Mouse (Mus musculus): ENCODE results near the gene Slc25a10. TPM values are rescaled to one million over a fixed set of nuclear protein-coding genes. Genes with fewer than 3 reads are reported as not detected.
A peak's percentile ranks its signal among the peaks of the same experiment; 100 is the strongest.

Gene Slc25a10
- polyA plus RNA-seq, 1 experiment from 2014 or later, result 29.7 TPM

DNA sequence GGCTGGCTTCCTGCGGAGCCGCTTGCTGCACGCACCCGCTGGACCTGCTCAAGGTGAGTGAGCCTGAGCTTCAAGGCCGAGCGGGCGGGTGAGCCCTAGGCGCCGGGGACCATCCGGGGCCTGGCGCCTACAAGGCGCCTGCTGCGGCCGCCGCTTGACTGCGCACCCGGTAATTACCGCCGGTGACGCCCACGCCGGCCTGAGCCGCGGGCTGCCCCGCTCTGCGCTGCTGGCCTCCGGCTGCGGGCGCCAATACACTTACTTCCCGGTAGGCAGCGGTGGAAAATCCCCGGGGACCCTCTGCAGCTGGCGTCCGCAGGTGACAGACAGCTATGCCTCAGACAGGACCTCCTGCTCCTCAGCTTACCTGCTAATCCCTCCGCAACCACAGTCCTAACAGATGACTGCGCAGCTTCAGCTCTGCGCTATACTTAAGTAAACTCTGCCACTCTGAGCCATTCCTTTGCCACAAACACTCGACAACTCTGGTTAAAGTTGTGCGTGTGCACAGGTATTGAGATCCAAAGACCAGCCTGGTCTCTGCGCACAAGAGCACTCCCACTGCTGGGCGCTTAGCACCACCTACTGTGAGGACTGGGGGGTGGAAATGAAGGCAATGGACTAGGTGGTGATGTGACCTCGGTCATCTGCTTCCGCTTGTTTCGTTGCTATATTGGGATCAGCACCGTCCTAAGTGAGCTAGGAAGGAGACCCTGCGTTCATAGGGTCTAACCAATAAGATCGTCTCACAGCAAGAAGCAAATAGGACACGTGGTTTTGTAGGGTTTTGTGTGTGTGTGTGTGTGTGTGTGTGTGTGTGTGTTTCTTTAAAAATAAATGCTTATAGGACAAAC is 611 bp downstream of the Slc25a10 start:
- DNase-seq (ENCODE audit: low spot score) (peak; percentile 49), ATAC-seq (peak; percentile 32)
- Histone ChIP-seq H3K9me3 (replicated peaks; ENCODE audit: control insufficient read depth, low read length) (no peaks in the 10 kb centered on the region), H3K27me3 (replicated peaks; ENCODE audit: control insufficient read depth, insufficient read depth, low read length) (no peaks in the 10 kb centered on the region), H3K27ac (ENCODE audit: low read depth, low read length) (peak overlapping the region; percentile 76), H3K9ac (ENCODE audit: low read length) (peak overlapping the region; percentile 80), H3K36me3 (ENCODE audit: control insufficient read depth, insufficient read depth, low read length) (peaks cover 60% of the 10 kb centered on the region), H3K4me3 (ENCODE audit: low read depth, low read length) (peak overlapping the region; percentile 95), H3K4me2 (ENCODE audit: low read length) (peak overlapping the region; percentile 98), H3K4me1 (ENCODE audit: control insufficient read depth, insufficient read depth, low read length) (peaks cover 18% of the 10 kb centered on the region)
- under 1% methylated on average over 48 of the region's 48 CpGs for WGBS

DNA sequence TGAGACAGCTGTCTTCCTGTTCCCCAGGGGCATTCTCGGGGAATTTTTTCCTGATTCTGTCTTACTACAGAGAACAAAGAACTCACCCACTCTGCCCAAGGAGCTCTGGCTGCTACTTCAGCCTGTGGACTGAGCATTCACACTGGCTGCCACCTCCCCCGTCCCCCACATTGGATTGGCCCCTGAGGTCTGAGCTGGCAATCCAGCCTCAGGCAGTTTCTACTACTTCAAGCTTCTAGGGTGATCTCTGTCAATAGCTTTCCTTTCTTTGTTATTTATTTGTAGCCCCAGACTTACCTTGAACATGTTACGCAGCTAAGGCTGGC is 1.2 kb downstream of the Slc25a10 start:
- no peaks in the 10 kb centered on the region for H3K9me3 ChIP-seq (replicated peaks; ENCODE audit: control insufficient read depth, low read length)
- peaks cover 18% of the 10 kb centered on the region for H3K4me1 ChIP-seq (ENCODE audit: control insufficient read depth, insufficient read depth, low read length)
- no peak overlapping the region; the same call in 1 of the 2 replicates for H3K27ac ChIP-seq (ENCODE audit: low read depth, low read length)
- H3K36me3 ChIP-seq (ENCODE audit: control insufficient read depth, insufficient read depth, low read length), result peaks cover 60% of the 10 kb centered on the region
- no peaks in the 10 kb centered on the region for H3K27me3 ChIP-seq (replicated peaks; ENCODE audit: control insufficient read depth, insufficient read depth, low read length)
- peak overlapping the region; percentile 80 for H3K9ac ChIP-seq (ENCODE audit: low read length)
- peak overlapping the region; percentile 98 for H3K4me2 ChIP-seq (ENCODE audit: low read length)
- 23% methylated on average over 3 of the region's 3 CpGs for WGBS
- H3K4me3 ChIP-seq (ENCODE audit: low read depth, low read length), result peak overlapping the region; percentile 95
- ATAC-seq, result no peak
- DNase-seq (ENCODE audit: low spot score), result no peak

DNA sequence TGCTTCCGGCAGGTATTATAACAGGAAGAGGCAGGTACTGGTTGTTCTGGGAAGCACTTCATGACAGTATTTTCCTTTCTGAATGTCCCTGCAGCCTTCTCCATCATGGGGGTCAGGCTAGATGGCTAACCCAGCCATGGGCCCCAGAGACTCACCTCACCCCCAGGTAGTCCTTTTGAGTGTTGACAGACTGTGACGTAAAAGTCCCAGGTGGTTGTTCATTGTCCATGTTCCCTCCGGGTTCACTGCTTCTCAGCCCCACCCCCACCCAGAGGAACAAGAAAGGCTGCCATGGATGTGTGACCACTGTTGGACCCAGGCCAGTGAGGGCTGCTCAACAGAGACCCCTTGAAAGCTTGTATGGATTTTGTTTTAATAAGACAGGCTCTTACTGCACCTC is 1.7 kb downstream of the Slc25a10 start:
- Histone ChIP-seq H3K4me2 (ENCODE audit: low read length) (peak overlapping the region; percentile 98), H3K4me1 (ENCODE audit: control insufficient read depth, insufficient read depth, low read length) (peaks cover 18% of the 10 kb centered on the region), H3K4me3 (ENCODE audit: low read depth, low read length) (peak overlapping the region; percentile 95), H3K9me3 (replicated peaks; ENCODE audit: control insufficient read depth, low read length) (no peaks in the 10 kb centered on the region), H3K9ac (ENCODE audit: low read length) (peak overlapping the region; percentile 80), H3K27me3 (replicated peaks; ENCODE audit: control insufficient read depth, insufficient read depth, low read length) (no peaks in the 10 kb centered on the region), H3K27ac (ENCODE audit: low read depth, low read length) (no peak overlapping the region), H3K36me3 (ENCODE audit: control insufficient read depth, insufficient read depth, low read length) (peaks cover 59% of the 10 kb centered on the region)
- 51% methylated on average over 3 of the region's 3 CpGs for WGBS
- DNase-seq (ENCODE audit: low spot score), result no peak
- no peak for ATAC-seq

DNA sequence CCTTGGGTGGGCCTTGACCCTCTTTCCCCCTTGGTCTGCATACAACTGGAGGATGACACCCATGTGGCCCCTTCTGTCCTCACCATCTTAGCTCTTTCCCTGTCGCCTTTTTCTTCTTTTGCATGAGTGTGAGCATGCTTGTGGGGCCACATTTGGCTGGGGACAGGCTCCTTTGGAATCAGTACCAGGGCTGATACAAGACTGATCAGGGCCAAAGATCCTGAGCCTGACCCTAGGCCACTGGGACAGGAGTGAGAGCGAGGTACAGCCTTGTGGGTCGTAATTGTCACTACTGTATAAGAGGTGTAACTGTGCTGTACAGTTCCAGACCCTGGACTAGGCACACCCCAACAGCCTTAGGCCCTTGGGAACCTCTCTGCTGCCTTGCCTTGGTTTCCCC is 2.3 kb downstream of the Slc25a10 start:
- H3K4me2 ChIP-seq (ENCODE audit: low read length), result peak overlapping the region; percentile 98; the same call in 1 of the 2 replicates
- DNase-seq (ENCODE audit: low spot score) (no peak), ATAC-seq (no peak)
- H3K27me3 ChIP-seq (replicated peaks; ENCODE audit: control insufficient read depth, insufficient read depth, low read length), result no peaks in the 10 kb centered on the region
- 81% methylated on average over 3 of the region's 3 CpGs for WGBS
- H3K9me3 ChIP-seq (replicated peaks; ENCODE audit: control insufficient read depth, low read length), result no peaks in the 10 kb centered on the region
- peaks cover 18% of the 10 kb centered on the region for H3K4me1 ChIP-seq (ENCODE audit: control insufficient read depth, insufficient read depth, low read length)
- no peak overlapping the region for H3K27ac ChIP-seq (ENCODE audit: low read depth, low read length)
- 0 out of 2 replicates have a peak overlapping the region, but pooled peaks have one; percentile 80 for H3K9ac ChIP-seq (ENCODE audit: low read length)
- no peak overlapping the region for H3K4me3 ChIP-seq (ENCODE audit: low read depth, low read length)
- peaks cover 59% of the 10 kb centered on the region for H3K36me3 ChIP-seq (ENCODE audit: control insufficient read depth, insufficient read depth, low read length)

DNA sequence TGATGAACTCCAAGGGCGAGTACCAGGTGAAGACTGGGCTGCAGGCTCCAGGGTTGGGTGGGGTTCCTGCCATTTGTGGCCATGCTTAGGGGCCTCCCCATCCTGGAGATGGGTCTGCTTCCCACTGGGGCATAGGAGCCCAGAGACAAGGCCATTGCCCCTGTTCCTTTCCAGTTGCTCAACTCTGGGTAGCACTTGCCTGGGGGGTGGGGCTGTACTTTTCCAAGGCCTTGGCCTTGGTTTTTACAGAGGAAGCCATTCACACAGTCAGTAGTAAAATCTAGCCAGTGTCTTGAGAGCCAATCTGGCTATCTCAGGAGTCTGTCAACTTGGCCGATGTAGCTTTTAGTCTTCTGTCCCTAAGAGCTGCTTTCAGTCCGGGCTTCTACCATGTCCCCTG is 5.8 kb downstream of the Slc25a10 start:
- H3K4me1 ChIP-seq (ENCODE audit: control insufficient read depth, insufficient read depth, low read length), result peaks cover 10% of the 10 kb centered on the region
- peaks cover 49% of the 10 kb centered on the region for H3K36me3 ChIP-seq (ENCODE audit: control insufficient read depth, insufficient read depth, low read length)
- H3K4me2 ChIP-seq (ENCODE audit: low read length), result no peak overlapping the region
- H3K9me3 ChIP-seq (replicated peaks; ENCODE audit: control insufficient read depth, low read length), result no peaks in the 10 kb centered on the region
- no peak overlapping the region for H3K4me3 ChIP-seq (ENCODE audit: low read depth, low read length)
- DNase-seq (ENCODE audit: low spot score) (no peak), ATAC-seq (no peak)
- 89% methylated on average over 3 of the region's 3 CpGs for WGBS
- no peaks in the 10 kb centered on the region for H3K27me3 ChIP-seq (replicated peaks; ENCODE audit: control insufficient read depth, insufficient read depth, low read length)
- no peak overlapping the region for H3K27ac ChIP-seq (ENCODE audit: low read depth, low read length)
- no peak overlapping the region for H3K9ac ChIP-seq (ENCODE audit: low read length)

DNA sequence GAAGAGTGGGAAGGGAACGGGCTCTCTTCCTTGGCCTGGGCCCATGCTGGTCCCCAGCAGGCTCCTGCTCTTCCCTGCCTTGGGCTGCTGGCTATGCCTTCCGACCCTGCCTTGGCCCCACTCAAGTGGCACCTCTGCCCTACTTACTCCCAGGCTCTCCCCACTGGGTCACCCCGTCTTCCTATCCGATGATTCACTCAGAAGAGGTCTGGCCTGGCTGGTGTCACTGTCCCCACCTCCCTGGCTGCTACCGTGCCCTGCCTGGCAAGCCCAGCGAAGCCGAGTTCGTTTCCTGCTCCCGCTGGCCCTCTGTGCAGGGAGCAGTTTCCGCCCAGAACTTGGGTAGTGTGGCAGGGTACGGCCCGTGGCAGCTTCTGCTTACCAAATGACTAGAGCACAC is 6.6 kb downstream of the Slc25a10 start:
- no peak for ATAC-seq
- no peak overlapping the region for H3K27ac ChIP-seq (ENCODE audit: low read depth, low read length)
- no peaks in the 10 kb centered on the region for H3K27me3 ChIP-seq (replicated peaks; ENCODE audit: control insufficient read depth, insufficient read depth, low read length)
- no peak overlapping the region for H3K4me3 ChIP-seq (ENCODE audit: low read depth, low read length)
- H3K4me1 ChIP-seq (ENCODE audit: control insufficient read depth, insufficient read depth, low read length), result peaks cover 4% of the 10 kb centered on the region
- H3K36me3 ChIP-seq (ENCODE audit: control insufficient read depth, insufficient read depth, low read length), result peaks cover 49% of the 10 kb centered on the region
- DNase-seq (ENCODE audit: low spot score), result no peak
- H3K9me3 ChIP-seq (replicated peaks; ENCODE audit: control insufficient read depth, low read length), result no peaks in the 10 kb centered on the region
- H3K4me2 ChIP-seq (ENCODE audit: low read length), result no peak overlapping the region
- WGBS, result 95% methylated on average over 12 of the region's 12 CpGs
- no peak overlapping the region for H3K9ac ChIP-seq (ENCODE audit: low read length)

DNA sequence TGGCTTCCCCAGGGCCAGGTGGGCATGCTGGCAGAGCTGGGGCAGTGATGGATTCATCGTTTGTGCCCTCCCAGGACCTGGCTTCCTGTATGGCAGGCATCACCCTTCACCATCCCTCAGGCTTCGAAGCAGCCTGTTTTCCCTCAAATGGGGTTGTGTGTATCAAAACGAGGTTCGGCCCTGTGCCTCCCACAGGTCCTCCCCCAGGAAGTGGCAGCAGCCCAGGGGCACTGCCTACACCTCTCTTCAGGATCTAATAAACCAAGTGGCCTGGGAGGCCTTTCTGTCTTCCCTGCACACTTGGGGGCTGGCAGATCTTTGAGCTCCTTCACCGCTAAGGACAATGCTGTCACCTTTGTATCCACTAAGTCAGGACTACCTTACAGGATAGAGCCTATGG is 7.3 kb downstream of the Slc25a10 start:
- no peak overlapping the region for H3K4me3 ChIP-seq (ENCODE audit: low read depth, low read length)
- no peak for DNase-seq (ENCODE audit: low spot score)
- H3K4me2 ChIP-seq (ENCODE audit: low read length), result no peak overlapping the region
- no peaks in the 10 kb centered on the region for H3K27me3 ChIP-seq (replicated peaks; ENCODE audit: control insufficient read depth, insufficient read depth, low read length)
- H3K36me3 ChIP-seq (ENCODE audit: control insufficient read depth, insufficient read depth, low read length), result peaks cover 49% of the 10 kb centered on the region
- H3K9ac ChIP-seq (ENCODE audit: low read length), result no peak overlapping the region
- no peak overlapping the region for H3K27ac ChIP-seq (ENCODE audit: low read depth, low read length)
- no peaks in the 10 kb centered on the region for H3K4me1 ChIP-seq (ENCODE audit: control insufficient read depth, insufficient read depth, low read length)
- H3K9me3 ChIP-seq (replicated peaks; ENCODE audit: control insufficient read depth, low read length), result no peaks in the 10 kb centered on the region
- no peak for ATAC-seq
- 95% methylated on average over 5 of the region's 5 CpGs for WGBS

DNA sequence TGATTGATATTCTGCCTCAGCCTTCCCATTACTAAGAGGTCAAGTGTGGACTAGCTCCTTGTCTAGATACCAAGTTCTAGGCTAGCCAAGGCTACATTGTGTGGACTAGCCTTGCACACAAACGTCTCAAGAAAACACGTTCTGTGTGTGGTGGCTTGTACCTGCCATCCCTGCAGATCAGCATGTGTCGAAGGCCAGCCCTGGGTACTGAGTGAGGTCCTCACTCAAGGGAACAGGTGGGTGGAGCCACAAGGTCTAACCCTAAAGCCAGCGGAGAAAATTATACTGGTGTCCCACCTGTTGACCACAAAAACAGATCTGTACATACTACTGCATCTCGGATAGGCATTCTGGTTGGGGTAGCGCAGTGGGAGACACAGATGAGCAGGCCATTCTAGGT is 8.3 kb downstream of the Slc25a10 start:
- WGBS, result 87% methylated on average over 6 of the region's 6 CpGs
- DNase-seq (ENCODE audit: low spot score), result no peak

DNA sequence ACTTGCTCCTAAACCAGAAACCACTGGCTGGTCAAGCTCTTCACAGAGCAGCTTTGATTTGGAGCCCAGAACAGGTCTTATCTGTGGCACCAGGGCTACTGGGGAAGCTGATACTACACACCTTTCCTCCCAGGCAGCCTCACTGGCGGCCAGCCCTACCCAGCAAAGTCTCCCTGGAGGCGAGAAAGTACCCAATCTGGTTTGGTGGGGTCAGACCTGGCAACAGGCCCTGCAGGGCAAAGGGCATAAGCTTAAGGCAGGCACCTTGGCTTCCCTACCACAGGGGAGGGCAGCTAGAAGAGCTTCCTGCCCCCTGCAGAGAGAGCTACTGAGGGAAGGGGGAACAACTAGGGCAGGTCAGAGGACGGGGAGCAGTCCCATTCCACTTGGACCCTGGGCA is 8.7 kb downstream of the Slc25a10 start:
- no peak overlapping the region for H3K9ac ChIP-seq (ENCODE audit: low read length)
- H3K36me3 ChIP-seq (ENCODE audit: control insufficient read depth, insufficient read depth, low read length), result peaks cover 37% of the 10 kb centered on the region
- no peak overlapping the region for H3K27ac ChIP-seq (ENCODE audit: low read depth, low read length)
- no peak overlapping the region for H3K4me3 ChIP-seq (ENCODE audit: low read depth, low read length)
- DNase-seq (ENCODE audit: low spot score) (no peak), ATAC-seq (no peak)
- no peak overlapping the region for H3K4me2 ChIP-seq (ENCODE audit: low read length)
- H3K9me3 ChIP-seq (replicated peaks; ENCODE audit: control insufficient read depth, low read length), result no peaks in the 10 kb centered on the region
- 30% methylated on average over 3 of the region's 3 CpGs for WGBS
- no peaks in the 10 kb centered on the region for H3K4me1 ChIP-seq (ENCODE audit: control insufficient read depth, insufficient read depth, low read length)
- H3K27me3 ChIP-seq (replicated peaks; ENCODE audit: control insufficient read depth, insufficient read depth, low read length), result no peaks in the 10 kb centered on the region

More for the DNA sequence above, 8.3 kb downstream of the Slc25a10 start:
- H3K36me3 ChIP-seq (ENCODE audit: control insufficient read depth, insufficient read depth, low read length), result peaks cover 42% of the 10 kb centered on the region
- H3K4me3 ChIP-seq (ENCODE audit: low read depth, low read length), result no peak overlapping the region
- no peak overlapping the region for H3K4me2 ChIP-seq (ENCODE audit: low read length)
- H3K9ac ChIP-seq (ENCODE audit: low read length), result no peak overlapping the region
- no peak overlapping the region for H3K27ac ChIP-seq (ENCODE audit: low read depth, low read length)
- ATAC-seq, result no peak
- no peaks in the 10 kb centered on the region for H3K4me1 ChIP-seq (ENCODE audit: control insufficient read depth, insufficient read depth, low read length)
- no peaks in the 10 kb centered on the region for H3K9me3 ChIP-seq (replicated peaks; ENCODE audit: control insufficient read depth, low read length)
- no peaks in the 10 kb centered on the region for H3K27me3 ChIP-seq (replicated peaks; ENCODE audit: control insufficient read depth, insufficient read depth, low read length)
